Mouse (Mus musculus) natural killer cell, adult 2 months (primary cell): ENCODE results near the gene Arhgef3.

Experiments used
- DNase-seq, 2 experiments: peaks; one replicate each; pipeline ENCODE4 v3.0.0; 2022; ENCODE audit warnings: low spot score in 2 of 2

Gene Arhgef3

DNA sequence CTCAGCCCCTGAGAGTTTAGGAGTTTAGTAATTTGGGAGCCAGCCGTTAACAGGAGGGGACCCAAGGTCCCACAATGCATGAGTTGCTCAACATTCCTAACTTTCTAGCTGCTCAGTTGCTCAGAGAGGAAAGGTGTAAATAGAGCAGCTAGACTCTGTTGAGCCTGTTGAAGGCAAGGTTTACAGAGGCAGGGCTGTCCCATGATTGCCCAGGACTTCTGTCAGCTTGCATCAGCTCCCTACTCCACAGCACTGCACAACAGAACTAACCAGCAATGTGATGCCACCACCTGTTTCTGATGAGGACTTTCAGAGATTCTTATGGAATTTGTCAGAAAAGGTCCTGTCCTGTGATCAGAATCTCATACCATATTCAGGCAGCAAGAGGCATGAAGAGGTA lies 197.7 kb downstream of the Arhgef3 start:
- DNase-seq, result no peak

DNA sequence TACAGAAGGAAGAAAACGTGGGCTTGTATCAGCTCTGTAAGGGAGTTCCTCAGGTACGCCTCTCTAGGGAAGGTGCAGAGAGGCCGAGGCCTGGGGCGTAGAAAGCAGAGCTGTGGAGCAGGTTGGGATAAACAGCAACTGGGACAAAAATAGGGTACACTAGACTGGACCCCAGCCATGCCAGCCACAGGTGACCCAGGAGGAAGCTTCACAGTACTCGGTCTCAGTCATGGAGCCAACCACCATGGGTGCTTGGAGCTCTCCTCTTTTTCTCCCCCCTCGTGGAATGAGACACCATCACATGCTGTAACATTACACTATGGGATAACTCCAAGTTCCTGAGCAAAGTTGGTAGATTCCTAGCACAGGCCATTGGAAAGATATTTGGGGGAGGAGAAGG lies 201.0 kb downstream of the Arhgef3 start:
- DNase-seq, result no peak

DNA sequence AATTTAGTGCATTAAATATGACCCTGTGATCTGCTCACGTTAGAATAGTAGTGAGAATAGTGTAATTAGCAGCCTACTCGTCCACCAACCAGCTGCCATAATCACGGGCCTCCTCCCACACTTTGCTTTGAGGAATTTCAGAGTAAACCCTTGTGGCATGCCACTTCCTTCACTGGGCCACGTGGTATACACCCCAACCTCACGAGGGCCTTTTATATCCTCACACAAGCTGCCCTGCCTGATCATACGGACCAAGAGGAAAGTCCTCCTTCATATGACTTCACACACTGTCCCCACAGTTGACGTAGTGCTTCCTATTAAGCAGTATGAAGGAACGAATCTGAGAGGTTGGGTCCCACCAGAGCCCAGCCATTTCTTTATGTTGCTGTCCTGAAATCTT lies 202.4 kb downstream of the Arhgef3 start:
- peak; percentile 74 to 81 for DNase-seq

DNA sequence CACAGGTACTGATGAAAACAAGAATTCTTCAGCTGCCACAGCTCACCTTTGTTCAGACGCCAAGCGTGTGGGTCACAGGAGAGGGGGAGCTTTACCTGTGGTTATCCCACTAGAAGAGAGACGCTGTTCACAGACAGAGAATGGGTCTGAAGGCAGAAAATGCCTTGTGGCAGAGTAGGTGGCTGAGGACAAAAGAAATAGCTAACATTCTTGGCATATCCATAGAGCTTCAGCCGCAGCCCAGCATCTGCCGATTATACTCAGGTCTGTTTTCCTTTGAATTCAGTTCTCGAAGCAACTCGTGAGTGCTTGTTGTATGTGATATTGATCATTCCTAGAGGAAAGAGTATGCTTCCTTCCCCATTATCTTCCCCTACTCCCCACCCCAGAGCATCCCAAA lies 204.7 kb downstream of the Arhgef3 start:
- DNase-seq, result no peak

DNA sequence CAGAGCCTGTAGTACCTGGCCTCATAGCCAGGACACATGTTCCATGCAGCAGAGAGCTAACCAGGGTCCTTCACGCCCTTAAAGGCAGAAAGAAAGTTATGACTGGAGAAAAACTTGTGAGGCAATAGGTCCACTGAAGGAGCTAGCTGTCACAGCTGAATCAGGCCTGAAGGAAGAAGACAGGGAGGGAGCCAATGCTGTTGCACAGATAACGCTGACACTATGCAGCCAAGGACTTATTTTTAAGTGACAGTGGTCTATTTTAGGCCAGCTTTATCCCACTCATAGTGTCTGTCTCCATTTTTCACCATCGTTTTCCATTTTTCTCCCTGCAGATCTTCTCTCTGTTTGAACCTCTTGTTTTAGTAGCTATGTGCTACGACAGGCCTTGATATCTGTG lies 207.3 kb downstream of the Arhgef3 start:
- no peak for DNase-seq

DNA sequence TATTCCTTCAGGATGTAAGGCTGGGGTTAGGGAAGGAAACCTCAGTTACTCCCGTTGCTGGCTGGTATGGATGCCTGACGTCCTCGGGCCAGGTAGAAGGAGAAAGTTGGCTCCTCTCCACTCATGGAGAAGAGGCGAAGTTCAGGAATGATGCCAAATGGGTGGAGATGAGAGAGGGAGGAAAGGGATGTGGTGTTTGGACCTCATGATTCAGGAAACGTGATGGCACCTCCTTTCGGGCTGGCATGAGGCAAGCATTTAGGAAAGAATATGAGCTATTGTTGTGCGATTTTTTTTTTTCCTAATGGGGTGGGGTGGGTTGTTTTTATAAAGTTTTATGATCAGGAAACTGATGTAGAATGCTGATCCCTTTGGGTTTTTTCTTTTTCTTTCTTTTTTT lies 210.0 kb downstream of the Arhgef3 start:
- DNase-seq, result no peak

DNA sequence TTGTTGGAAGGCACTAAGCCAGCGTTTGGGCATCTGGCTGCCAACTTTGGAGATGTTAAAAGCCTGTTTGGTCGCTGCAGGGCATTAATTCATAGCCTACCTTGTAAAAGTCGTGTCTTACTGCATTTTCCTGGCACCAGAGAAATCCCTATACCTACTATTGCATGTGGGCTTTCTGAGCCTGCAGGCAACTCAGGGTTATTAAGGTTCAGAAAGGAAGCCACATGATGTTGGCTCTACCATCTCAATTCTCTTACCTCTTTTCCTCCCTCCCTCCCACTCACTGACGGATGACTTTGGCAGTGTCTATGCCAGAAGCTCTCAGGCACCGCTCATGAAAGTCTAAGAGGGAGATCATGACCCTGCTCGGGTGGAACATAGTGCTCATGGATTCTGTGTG lies 210.8 kb downstream of the Arhgef3 start:
- DNase-seq, result no peak

DNA sequence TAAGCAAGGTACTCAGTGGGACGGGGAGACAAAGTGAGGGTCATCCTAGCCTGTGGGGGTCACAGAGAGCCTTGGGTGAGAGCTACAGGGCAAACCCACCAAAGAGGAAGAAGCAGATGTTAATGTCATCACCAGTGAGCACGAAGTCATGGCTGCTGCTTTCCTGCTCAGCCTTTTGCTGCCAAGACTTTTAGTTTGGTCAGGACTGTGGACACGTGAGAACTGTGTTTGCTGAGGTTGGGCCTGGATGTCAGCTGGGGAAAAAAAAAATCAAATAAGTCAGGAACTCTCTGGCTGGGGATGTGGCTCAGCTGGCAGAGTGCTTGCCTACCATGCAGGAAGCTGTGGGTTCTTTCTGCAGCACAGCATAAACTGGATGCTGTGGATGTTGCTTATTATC lies 213.2 kb downstream of the Arhgef3 start:
- no peak for DNase-seq

DNA sequence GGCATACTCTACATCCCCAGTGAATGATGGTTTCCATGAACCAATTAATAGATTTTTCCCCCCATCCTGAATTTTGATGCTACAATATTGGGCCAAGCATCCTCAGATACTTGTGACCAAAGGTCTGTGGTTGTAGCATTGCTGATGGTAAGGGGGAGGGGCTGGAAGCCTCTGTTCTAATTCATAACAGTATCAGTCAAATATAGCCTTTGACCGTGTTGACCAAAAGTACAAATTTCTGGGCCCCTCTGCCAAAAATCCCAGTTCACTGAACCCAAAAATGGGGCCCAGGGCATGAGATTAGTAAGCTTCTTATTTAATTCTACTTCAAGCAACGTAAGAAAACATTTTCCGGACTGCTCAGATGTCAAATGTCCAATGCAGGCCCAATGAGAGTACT lies 214.3 kb downstream of the Arhgef3 start:
- DNase-seq, result no peak

DNA sequence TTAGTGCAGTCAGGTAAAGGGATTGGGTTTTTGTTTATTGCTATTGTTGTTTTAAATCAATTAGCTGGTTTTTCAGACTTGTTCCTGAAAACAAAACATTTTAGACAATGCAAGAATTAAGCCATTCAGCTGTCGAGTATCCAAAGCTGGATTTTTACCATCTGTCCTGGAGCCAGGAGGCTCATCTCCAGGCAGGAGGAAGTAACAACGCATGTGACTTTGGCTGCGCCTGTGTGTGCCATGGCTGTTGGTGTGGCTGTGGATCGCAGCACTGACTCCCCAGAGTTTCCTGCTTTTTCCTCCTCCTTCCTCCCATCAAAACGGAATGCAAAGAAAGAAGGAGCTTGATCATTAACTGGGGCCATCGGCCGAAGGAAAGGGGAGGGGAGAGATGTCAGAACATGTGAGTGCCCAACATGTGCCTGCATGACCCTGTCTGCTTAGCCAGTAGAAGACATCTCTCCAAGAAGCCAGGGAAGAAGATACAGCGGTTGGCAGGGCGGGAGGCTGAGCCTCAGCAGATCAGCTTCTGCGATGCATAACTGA lies 216.9 kb downstream of the Arhgef3 start:
- no peak for DNase-seq

DNA sequence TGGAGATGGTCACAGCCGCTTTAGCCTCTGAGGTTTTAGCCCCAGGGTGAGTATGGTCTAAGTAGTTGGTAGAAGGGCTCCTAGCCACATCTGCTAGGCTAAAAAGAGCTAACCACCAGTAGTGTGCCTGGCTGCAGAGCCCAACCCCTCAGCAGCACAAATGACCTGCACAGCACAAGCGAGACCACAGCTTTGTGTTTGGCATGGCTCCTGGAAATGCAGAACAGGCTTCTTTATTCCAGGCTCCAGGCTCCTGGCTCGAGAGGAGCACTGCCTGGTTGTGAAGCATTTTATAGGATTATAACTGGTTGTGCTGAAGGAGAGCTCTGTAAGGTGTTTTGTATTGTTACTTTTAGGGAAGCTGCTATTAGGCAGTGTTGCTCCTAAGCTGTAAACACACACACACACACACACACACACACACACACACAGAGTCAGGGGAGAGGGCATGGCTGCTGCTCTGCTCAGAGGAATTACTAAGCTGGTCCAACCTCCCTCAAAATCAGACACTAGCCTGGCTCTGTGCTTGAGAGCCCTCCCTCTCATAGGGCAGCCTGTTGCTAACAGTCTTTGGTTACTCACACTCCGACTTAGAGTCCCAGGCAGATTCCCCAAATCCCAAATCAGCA lies 217.8 kb downstream of the Arhgef3 start:
- no peak for DNase-seq

DNA sequence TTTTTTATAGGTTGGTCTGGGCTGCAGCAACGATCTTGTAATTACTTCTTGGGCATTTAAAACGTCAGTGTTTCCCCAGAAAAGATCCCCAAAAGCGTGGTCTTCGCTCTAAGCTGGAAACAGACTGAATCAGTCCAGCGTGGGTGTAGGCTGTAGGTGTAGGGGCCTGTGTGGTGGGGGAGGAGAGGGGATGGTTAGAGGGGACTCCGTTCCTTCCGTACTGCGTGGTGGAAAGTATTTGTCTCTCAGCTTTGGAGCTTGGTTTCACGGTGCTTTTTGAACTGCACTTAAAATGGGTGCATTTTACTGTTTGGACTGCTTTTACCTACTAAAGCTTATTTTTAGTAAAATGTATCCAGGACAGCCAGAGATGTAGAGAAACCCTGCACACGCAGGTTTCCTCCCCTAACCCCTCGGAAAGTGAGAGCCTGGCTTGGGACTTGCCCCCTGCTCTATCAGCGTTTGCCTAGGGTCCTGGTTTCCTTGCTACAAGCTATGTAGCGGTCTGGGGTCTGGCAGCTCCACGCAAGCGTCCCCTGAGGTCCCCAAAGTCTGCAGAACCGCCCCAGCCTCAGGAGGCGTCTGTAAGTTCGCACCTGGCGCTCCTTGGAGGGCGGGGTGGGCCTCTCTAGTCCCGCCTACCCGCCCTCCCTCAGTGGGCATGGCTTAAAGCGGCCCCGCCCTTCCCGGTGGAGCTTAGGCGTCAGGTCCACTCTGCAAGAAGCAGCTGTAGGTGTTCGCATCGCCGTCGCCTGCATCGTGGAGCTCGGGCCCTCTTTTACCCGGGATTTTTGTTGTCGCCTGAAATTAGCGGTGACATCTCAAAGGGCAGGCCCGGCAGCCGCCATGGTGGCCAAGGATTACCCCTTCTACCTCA lies 220.9 kb downstream of the Arhgef3 start:
- DNase-seq, result peak; percentile 84 to 91

DNA sequence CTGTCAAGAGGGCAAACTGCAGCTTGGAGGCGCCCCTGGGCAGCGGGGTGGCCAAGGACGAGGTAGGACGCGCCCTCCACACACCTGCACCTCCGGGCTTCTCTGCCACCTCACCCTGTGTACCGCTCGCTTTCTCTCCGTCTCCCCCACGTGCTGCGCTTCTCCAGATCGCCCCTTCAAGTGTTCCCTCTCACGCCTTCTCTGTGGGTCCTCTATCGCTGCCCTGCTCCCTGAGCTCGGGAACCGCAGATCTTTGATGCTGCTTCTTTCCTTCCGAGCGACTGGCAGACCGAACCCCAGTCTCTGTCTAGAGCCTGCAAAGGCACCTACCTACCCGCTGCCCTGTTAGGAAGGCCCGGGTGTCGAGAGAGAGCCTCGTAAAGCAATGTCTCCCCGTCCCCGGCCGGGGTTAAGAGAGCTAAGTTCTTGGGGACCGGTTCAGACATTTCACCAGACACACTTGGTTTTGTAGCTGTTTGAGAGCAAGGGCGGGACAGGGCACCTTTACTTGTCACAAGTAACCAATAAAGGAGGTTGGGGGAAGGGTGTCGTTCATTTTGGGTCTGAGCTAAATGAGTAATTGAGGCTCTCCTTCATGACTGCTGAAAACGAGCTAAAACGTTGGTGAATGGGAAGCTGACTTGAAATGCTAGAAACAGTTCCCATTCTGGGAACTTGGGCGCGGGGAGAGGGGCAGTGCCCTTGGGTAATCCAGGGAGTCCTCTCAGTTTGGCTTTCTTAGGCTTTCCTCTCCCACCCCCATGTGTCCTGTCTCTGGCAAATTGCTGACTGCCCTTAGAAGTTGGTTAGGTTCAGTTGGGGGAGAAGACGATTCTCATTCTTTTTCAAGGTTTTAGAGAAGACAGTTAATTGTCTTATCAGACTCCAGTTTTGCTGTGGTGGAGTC lies 221.8 kb downstream of the Arhgef3 start:
- peak; percentile 56 to 60 for DNase-seq

DNA sequence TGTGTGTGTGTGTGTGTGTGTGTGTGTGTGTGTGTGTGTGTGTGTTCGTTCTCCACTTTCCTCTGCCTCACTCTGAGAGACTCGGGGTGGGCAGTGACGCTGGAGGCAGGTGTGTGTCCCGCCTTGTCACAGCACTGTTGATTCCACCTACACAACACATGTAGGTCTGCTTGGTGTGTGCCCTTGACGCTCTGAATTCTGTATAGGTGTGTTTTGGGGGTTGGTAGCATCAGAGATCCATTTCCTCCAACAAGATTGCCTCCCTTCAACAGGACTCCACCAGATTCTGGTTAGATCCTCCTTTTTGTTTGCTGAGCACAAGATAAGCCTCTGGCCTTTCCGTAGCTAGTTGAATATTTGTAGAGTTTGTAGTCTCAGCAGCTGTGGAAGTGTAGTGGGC lies 222.5 kb downstream of the Arhgef3 start:
- peak in 1 of 2 experiments; percentile 37 for DNase-seq

DNA sequence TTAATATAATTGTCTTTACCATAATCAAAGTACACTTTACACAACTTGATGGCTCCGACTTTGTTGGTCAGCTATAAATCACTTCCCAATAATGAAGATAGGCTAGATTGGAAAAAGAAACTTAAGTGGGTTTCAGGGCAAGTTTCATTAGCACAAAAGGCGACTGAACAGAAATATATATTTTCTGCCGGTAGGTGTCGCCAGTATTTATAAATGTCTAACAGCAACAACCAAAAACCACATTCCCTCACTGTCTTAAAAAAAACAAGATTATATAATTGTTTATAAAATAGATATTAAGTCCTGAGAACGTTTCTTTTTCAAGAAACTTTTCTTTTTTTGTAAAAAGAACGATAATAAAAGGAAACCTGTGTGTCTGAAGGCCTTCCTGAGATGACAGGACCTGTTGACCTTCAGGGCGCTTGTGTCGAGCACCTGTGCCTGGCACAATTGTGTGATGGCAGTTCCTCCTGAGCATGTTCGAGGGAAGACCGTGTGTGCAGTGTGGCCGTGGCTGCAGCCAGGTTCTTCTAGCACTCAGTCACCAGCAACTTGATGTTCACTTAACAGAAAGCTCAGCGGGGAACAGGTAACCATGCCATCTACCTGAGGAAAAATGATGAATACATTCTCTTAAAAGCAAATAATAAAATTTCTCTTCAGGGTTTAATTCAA lies 223.5 kb downstream of the Arhgef3 start:
- peak; percentile 54 for DNase-seq

DNA sequence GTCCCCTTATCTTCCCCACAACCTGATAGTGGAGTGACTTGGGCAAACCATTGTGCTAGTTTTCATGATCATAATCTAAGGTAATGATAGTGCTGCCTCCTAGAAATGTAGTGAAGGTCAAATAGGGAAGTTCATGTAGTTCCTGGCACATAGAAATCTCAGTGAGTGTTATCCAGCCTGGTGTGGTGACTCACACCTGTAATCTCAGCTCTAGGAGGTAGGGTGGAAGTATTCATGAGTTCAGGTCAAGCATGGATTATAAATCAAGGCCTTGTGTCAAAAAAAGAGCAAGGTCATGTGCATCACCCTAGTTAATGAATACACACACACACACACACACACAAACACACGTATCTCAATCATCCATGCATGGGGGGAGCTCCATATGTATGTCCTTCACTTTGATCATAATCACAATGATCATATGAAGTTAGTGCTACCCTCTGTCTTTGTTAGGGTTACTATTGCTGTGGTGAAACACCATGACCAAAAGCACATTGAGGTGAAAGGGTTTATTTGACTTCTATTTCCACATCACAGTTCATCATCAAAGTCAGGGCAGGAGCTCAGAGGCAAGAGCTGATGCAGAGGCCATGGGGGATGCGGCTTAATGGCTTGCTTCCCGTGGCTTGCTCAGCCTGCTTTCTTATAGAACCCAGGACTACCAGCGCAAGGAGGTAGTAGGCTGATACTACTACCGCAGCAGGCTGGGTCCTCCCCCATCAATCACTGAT lies 226.2 kb downstream of the Arhgef3 start:
- DNase-seq, result peak in 1 of 2 experiments; percentile 57

DNA sequence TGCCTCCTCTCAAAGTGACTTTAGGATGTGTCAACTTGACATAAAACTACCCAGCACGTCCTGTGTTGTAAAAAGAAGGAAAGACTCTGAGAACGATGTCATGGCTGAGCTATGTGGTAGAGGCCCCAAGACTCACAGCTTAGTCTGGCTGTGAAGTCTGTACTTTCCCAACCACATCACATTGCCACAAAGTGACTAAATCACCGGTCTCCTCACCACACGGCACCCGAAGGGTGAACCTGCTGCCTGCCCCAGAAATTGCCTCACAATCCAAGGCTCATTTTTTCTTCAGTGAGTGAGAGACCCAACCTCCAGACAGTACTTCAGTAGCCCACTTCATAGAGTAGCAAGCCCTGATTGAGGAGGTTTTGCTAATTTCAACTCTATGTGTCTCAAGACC lies 226.8 kb downstream of the Arhgef3 start:
- DNase-seq, result peak; percentile 80 to 89

DNA sequence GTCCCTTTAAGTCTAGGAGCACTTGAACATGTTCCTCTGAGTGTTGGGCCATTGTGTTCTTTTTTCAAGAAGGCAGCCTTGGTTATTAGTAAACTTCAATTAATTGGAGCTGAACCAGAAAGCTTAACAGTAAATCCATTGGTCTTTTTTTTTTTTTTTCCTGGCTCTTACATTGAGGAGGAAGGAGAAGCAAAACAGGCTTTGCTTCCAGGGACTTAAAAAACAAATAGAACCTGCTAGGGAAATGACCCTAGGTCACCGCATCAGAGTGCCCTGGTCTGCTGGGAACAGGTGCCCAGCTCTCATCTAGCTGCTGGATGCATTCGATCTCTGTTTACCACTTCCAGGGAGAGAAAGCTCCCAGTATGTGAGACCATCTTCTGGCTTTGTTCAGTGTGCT lies 227.8 kb downstream of the Arhgef3 start:
- DNase-seq, result no peak

DNA sequence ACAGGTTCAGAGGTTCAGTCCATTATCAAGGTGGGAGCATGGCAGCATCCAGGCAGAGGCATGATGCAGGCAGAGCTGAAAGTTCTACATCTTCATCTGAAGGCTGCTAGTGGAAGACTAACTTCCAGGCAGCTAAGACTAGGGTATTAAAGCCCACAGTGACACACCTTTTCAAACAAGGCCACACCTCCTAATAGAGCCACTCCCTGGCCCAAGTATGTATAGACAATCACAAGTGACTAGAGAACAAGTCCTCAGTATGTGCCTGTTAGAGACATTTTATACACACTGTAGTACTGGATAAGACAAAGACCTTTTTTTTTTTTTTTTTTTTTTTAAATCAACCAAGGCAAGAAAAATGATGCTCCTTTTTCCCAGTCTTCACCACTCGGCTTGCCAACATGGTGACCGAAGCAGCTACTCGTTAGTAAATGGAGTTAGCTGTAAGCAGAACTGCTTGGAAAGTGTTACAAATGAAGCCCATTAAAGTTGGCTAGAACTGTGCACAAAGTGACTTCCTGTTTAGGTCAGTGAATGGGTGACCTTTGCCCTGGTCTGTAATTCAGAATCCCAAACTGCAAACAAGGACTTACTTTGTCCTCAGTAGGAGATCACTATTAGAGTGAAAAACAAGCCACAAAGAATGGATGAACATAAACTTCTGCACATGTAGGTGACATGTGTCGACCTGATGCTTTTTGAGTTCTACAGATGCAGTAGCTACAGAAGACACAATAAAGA lies 229.7 kb downstream of the Arhgef3 start:
- no peak for DNase-seq
